Mouse (Mus musculus) lung, postnatal 0 days (tissue): ENCODE results near the gene Gm20388. TPM values are rescaled to one million over a fixed set of nuclear protein-coding genes. Genes with fewer than 3 reads are reported as not detected.

ENCODE experiments used
- ATAC-seq: fragments of 200-750 bp; cut with Nextera tagmentation; 2 replicates; pipeline ENCODE4 v1.8.0; 2017; ENCODE audit warnings: moderate library complexity
- DNase-seq: peaks from one replicate; pipeline ENCODE4 v3.0.0-alpha.2; 2016; ENCODE audit warnings: low spot score
- H3K27ac ChIP-seq: fragments of 300-500 bp; sonication (generic); 2 replicates; pipeline ENCODE4 v1.5.1; 2014; ENCODE audit warnings: antibody characterized with exemption, mild to moderate bottlenecking, low read length, mixed read lengths
- H3K27me3 ChIP-seq: fragments of 300-500 bp; sonication (generic); replicated peaks from 2 replicates; pipeline ENCODE4 v1.6.1; 2014; ENCODE audit warnings: low read length, mixed read lengths; ENCODE audit not compliant: insufficient read depth
- H3K36me3 ChIP-seq: fragments of 300-500 bp; sonication (generic); 2 replicates; pipeline ENCODE4 v1.6.1; 2014; ENCODE audit warnings: low read length, mixed read lengths; ENCODE audit not compliant: insufficient read depth
- H3K4me1 ChIP-seq: fragments of 300-500 bp; sonication (generic); 2 replicates; pipeline ENCODE4 v1.6.1; 2014; ENCODE audit warnings: antibody characterized with exemption, low read depth, low read length, mixed read lengths; ENCODE audit not compliant: insufficient read depth
- H3K4me2 ChIP-seq: fragments of 300-500 bp; sonication (generic); replicated peaks from 2 replicates; pipeline ENCODE4 v1.6.1; 2014; ENCODE audit warnings: low read depth, mild to moderate bottlenecking, low read length, moderate library complexity, mixed read lengths
- H3K4me3 ChIP-seq: fragments of 300-500 bp; sonication (generic); 2 replicates; pipeline ENCODE4 v1.5.1; 2014; ENCODE audit warnings: low read depth, low read length
- H3K9ac ChIP-seq: fragments of 300-500 bp; sonication (generic); replicated peaks from 2 replicates; pipeline ENCODE4 v1.6.1; 2014; ENCODE audit warnings: low read depth, mild to moderate bottlenecking
- H3K9me3 ChIP-seq: fragments of 300-500 bp; sonication (generic); 2 replicates; pipeline ENCODE4 v1.6.1; 2016; ENCODE audit warnings: low read length, mixed read lengths
- CTCF ChIP-seq: IDR thresholded peaks from 2 replicates; pipeline ENCODE4 v1.5.1; 2016; ENCODE audit warnings: antibody characterized with exemption, mild to moderate bottlenecking
- EP300 ChIP-seq: IDR thresholded peaks from 2 replicates; pipeline ENCODE4 v1.6.1; 2016; ENCODE audit warnings: antibody characterized with exemption, mild to moderate bottlenecking, control low read depth
- WGBS: fragments of 180-500 bp; shearing (Covaris S2); extraction: QIAGEN DNeasy Blood & Tissue Kit; methylation state at CpG from one replicate; pipeline ENCODE4 v1.1.7; 2014; 5-methylcytosine and 5-hydroxymethylcytosine counted together
- polyA plus RNA-seq: library from polyadenylated mRNA; unstranded; fragments of >200 nt; fragmentation: Nextera tagmentation; extraction: Ambion mirVana; gene quantifications from 2 replicates; pipeline ENCODE4 v1.2.1, GENCODE M21; 2015

The Gm20388 gene
- polyA plus RNA-seq, 1 experiment from 2014 or later = not detected

- peak; percentile 46 for DNase-seq
- Histone ChIP-seq H3K4me3 (peak overlapping the region; percentile 93), H3K9ac (peak overlapping the region; percentile 51), H3K4me2 (peak overlapping the region; percentile 73), H3K9me3 (no peaks in the 10 kb centered on the region), H3K27me3 (no peaks in the 10 kb centered on the region), H3K36me3 (peaks cover 7% of the 10 kb centered on the region; the same call in 1 of the 2 replicates), H3K4me1 (peaks cover 11% of the 10 kb centered on the region; the same call in 1 of the 2 replicates), H3K27ac (peak overlapping the region; percentile 83)
- TF ChIP-seq CTCF (no peak), EP300 (no peak)
- ATAC-seq = peak; percentile 14; the same call in 1 of the 2 replicates
- WGBS = 30% methylated on average over 16 of the region's 16 CpGs
Observed at GRCm38 (mm10) chr8:123478456-123479218, 3568.0 kb downstream of the Gm20388 start.

- peak; percentile 21 for DNase-seq
- no peak for ATAC-seq
- Histone ChIP-seq H3K27me3 (no peaks in the 10 kb centered on the region), H3K9me3 (no peaks in the 10 kb centered on the region), H3K4me3 (no peak overlapping the region), H3K4me1 (peaks cover 3% of the 10 kb centered on the region; the same call in 1 of the 2 replicates), H3K9ac (no peak overlapping the region), H3K27ac (no peak overlapping the region), H3K36me3 (peaks cover 36% of the 10 kb centered on the region), H3K4me2 (no peak overlapping the region)
- WGBS = 90% methylated on average over 7 of the region's 7 CpGs
- TF ChIP-seq EP300 (no peak), CTCF (peak; percentile 61)
Observed at GRCm38 (mm10) chr8:123482627-123483026, 3572.0 kb downstream of the Gm20388 start.

GRCm38 (mm10) chr8:123491280-123492075 lies 3580.8 kb downstream of the Gm20388 start:
- no peak overlapping the region for H3K4me2 ChIP-seq
- TF ChIP-seq EP300 = 0 out of 2 replicates have a peak, but pooled peaks have one; percentile 14
- TF ChIP-seq CTCF = no peak
- H3K9me3 ChIP-seq = no peaks in the 10 kb centered on the region
- H3K9ac ChIP-seq = no peak overlapping the region
- H3K27me3 ChIP-seq = no peaks in the 10 kb centered on the region
- 72% methylated on average over 15 of the region's 15 CpGs for WGBS
- H3K4me1 ChIP-seq = no peaks in the 10 kb centered on the region
- DNase-seq (peak; percentile 84), ATAC-seq (peak; percentile 93)
- peaks cover 37% of the 10 kb centered on the region for H3K36me3 ChIP-seq
- peak overlapping the region; percentile 66 for H3K27ac ChIP-seq
- no peak overlapping the region for H3K4me3 ChIP-seq

GRCm38 (mm10) chr8:123492898-123493297 lies 3582.3 kb downstream of the Gm20388 start:
- Histone ChIP-seq H3K36me3 (peaks cover 28% of the 10 kb centered on the region), H3K4me3 (no peak overlapping the region), H3K27me3 (no peaks in the 10 kb centered on the region), H3K9ac (no peak overlapping the region), H3K4me1 (no peaks in the 10 kb centered on the region), H3K9me3 (no peaks in the 10 kb centered on the region), H3K4me2 (no peak overlapping the region), H3K27ac (no peak overlapping the region)
- ATAC-seq (no peak), DNase-seq (no peak)
- TF ChIP-seq CTCF (no peak), EP300 (no peak)
- WGBS = 96% methylated on average over 9 of the region's 9 CpGs

GRCm38 (mm10) chr8:123497699-123498098 lies 3587.1 kb downstream of the Gm20388 start:
- no peaks in the 10 kb centered on the region for H3K27me3 ChIP-seq
- H3K9ac ChIP-seq = no peak overlapping the region
- H3K36me3 ChIP-seq = peaks cover 21% of the 10 kb centered on the region
- no peak overlapping the region for H3K4me3 ChIP-seq
- no peak overlapping the region for H3K27ac ChIP-seq
- DNase-seq (no peak), ATAC-seq (no peak)
- no peaks in the 10 kb centered on the region for H3K4me1 ChIP-seq
- TF ChIP-seq CTCF = peak; percentile 37; the same call in 1 of the 2 replicates
- TF ChIP-seq EP300 = no peak
- no peaks in the 10 kb centered on the region for H3K9me3 ChIP-seq
- no peak overlapping the region for H3K4me2 ChIP-seq
- 82% methylated on average over 4 of the region's 4 CpGs for WGBS

GRCm38 (mm10) chr8:123498963-123499362 lies 3588.3 kb downstream of the Gm20388 start:
- 90% methylated on average over 11 of the region's 11 CpGs for WGBS

More at GRCm38 (mm10) chr8:123498963-123499362, 3588.3 kb downstream of the Gm20388 start:
- Histone ChIP-seq H3K27me3 (no peaks in the 10 kb centered on the region), H3K4me2 (no peak overlapping the region), H3K9ac (no peak overlapping the region), H3K9me3 (no peaks in the 10 kb centered on the region), H3K4me3 (no peak overlapping the region), H3K36me3 (peaks cover 12% of the 10 kb centered on the region; the same call in 1 of the 2 replicates), H3K27ac (no peak overlapping the region), H3K4me1 (no peaks in the 10 kb centered on the region)
- DNase-seq = no peak
- no peak for ATAC-seq
- TF ChIP-seq EP300 (no peak), CTCF (no peak)
